Mouse (Mus musculus): ENCODE measurements at regions not wholly inside any gene's neighbourhood (a gene's known extent, or its start where the extent isn't known, plus 50 kb on each side); places are given as distances from the start of the nearest gene placed in this dataset.

DNA sequence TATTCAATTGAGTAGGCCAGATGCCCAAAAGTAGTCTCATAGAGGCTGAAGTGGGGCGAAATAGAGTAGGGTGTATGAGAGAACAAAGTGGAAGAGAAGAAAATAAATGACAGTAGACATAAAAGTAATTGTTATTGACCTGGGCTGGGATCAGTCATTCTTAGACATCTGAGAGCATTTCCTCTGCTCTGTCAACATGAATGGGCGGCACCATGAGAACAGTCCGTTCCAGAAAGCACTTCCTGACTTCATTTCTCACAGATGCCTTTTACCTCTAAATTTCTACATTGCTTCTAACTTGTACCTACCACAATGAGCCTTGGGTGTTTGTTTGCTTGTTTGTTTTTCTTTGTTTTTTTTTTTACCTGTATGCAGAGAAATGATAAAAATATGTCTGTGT is 148.5 kb upstream of the Dph6 start:
- Histone ChIP-seq H3K27ac (ENCODE audit: control insufficient read depth, low read depth, low read length) (no peak overlapping the region), H3K4me1 (ENCODE audit: control insufficient read depth in 1 of 2, insufficient read depth in 2 of 2, low read length in 2 of 2) (no peaks in the 10 kb centered on the region), H3K36me3 (ENCODE audit: control insufficient read depth in 1 of 2, insufficient read depth in 2 of 2, low read length in 2 of 2) (no peaks in the 10 kb centered on the region), H3K27me3 (ENCODE audit: control insufficient read depth in 1 of 2, insufficient read depth in 2 of 2, low read length in 2 of 2) (no peaks in the 10 kb centered on the region), H3K9ac (ENCODE audit: control insufficient read depth, low read depth, low read length, poor library complexity, severe bottlenecking) (no peak overlapping the region), H3K79me2 (ENCODE audit: control insufficient read depth, insufficient read depth, low read length, poor library complexity) (no peaks in the 10 kb centered on the region), H3K9me3 (replicated peaks; ENCODE audit: insufficient read depth, low read length) (no peaks in the 10 kb centered on the region), H3K4me3 (ENCODE audit: control insufficient read depth in 1 of 2, insufficient read depth in 1 of 2, low read depth in 2 of 2, low read length in 2 of 2) (no peak overlapping the region)
- no peak for TF ChIP-seq ETS1 (IDR thresholded peaks at IDR 0.05; ENCODE audit: low read depth, low read length)
- no peak for TF ChIP-seq HCFC1 (IDR thresholded peaks at IDR 0.05; ENCODE audit: low read depth, low read length)
- no peak for TF ChIP-seq POLR2AphosphoS2 (IDR thresholded peaks at IDR 0.05; ENCODE audit: low read length)
- TF ChIP-seq ZKSCAN1 (IDR thresholded peaks at IDR 0.05; ENCODE audit: low read depth, low read length) = no peak
- no peak for TF ChIP-seq POLR2A (IDR thresholded peaks at IDR 0.05; ENCODE audit: control insufficient read depth in 1 of 2, insufficient read depth in 1 of 2, low read depth in 1 of 2, low read length in 2 of 2, poor library complexity in 1 of 2)
- TF ChIP-seq E2F4 (IDR thresholded peaks at IDR 0.05; ENCODE audit: borderline replicate concordance, low read depth, low read length) = no peak
- TF ChIP-seq BHLHE40 (IDR thresholded peaks at IDR 0.05; ENCODE audit: borderline replicate concordance, low read depth, low read length) = no peak
- no peak for TF ChIP-seq MEF2A (IDR thresholded peaks at IDR 0.05; ENCODE audit: extremely low read depth, insufficient replicate concordance, low read depth, low read length, poor library complexity, severe bottlenecking)
- TF ChIP-seq MAZ (IDR thresholded peaks at IDR 0.05; ENCODE audit: low read depth, low read length) = no peak
- TF ChIP-seq ZC3H11A (IDR thresholded peaks at IDR 0.05; ENCODE audit: low read depth, low read length) = no peak
- TF ChIP-seq ZNF384 (IDR thresholded peaks at IDR 0.05; ENCODE audit: low read depth, low read length) = no peak
- no peak for DNase-seq (ENCODE audit: low read depth, low spot score)

- no peak for DNase-seq (ENCODE audit: low read depth, low spot score)
- Histone ChIP-seq H3K9me3 (replicated peaks; ENCODE audit: insufficient read depth, low read length) (no peaks in the 10 kb centered on the region), H3K4me3 (ENCODE audit: control insufficient read depth in 1 of 2, insufficient read depth in 1 of 2, low read depth in 2 of 2, low read length in 2 of 2) (no peak overlapping the region), H3K79me2 (ENCODE audit: control insufficient read depth, insufficient read depth, low read length, poor library complexity) (no peaks in the 10 kb centered on the region), H3K27ac (ENCODE audit: control insufficient read depth, low read depth, low read length) (no peak overlapping the region), H3K4me1 (ENCODE audit: control insufficient read depth in 1 of 2, insufficient read depth in 2 of 2, low read length in 2 of 2) (no peaks in the 10 kb centered on the region), H3K36me3 (ENCODE audit: control insufficient read depth in 1 of 2, insufficient read depth in 2 of 2, low read length in 2 of 2) (no peaks in the 10 kb centered on the region), H3K27me3 (ENCODE audit: control insufficient read depth in 1 of 2, insufficient read depth in 2 of 2, low read length in 2 of 2) (no peaks in the 10 kb centered on the region), H3K9ac (ENCODE audit: control insufficient read depth, low read depth, low read length, poor library complexity, severe bottlenecking) (no peak overlapping the region)
- no peak for TF ChIP-seq USF1 (IDR thresholded peaks at IDR 0.05; ENCODE audit: low read depth, low read length)
- no peak for TF ChIP-seq JUND (IDR thresholded peaks at IDR 0.05; ENCODE audit: low read depth, low read length)
- no peak for TF ChIP-seq TBP (IDR thresholded peaks at IDR 0.05; ENCODE audit: low read depth, low read length)
- no peak for TF ChIP-seq CTCF (IDR thresholded peaks at IDR 0.05 in 2 of 3, conservative IDR thresholded peaks at IDR 0.05 in 1 of 3; ENCODE audit: control insufficient read depth in 1 of 3, insufficient read depth in 1 of 3, low read depth in 2 of 3, low read length in 3 of 3, poor library complexity in 1 of 3, severe bottlenecking in 1 of 3)
- TF ChIP-seq GABPA (IDR thresholded peaks at IDR 0.05; ENCODE audit: low read depth, low read length) = no peak
- no peak for TF ChIP-seq KAT2A (conservative IDR thresholded peaks at IDR 0.05; ENCODE audit: low read depth, low read length)
- TF ChIP-seq USF2 (IDR thresholded peaks at IDR 0.05; ENCODE audit: borderline replicate concordance in 1 of 2, insufficient read depth in 1 of 2, low read depth in 1 of 2, low read length in 2 of 2) = no peak
Measured at GRCm38 (mm10) chr2:114803928-114804327, 149.2 kb upstream of the Dph6 start.

Measured in MEL (cell line).